Mouse (Mus musculus) myocyte (in vitro differentiated cells): ENCODE data around the gene Dus3l. TPM values are rescaled to one million over a fixed set of nuclear protein-coding genes. Genes with fewer than 3 reads are reported as not detected.
A peak's percentile ranks its signal among the peaks of the same experiment; 100 is the strongest.

ENCODE experiments used
- H3K27me3 ChIP-seq: one replicate; pipeline ENCODE4 v1.6.1; 2011; ENCODE audit not compliant: control insufficient read depth, insufficient read depth, insufficient read length
- H3K36me3 ChIP-seq: one replicate; pipeline ENCODE4 v1.6.1; 2011; ENCODE audit not compliant: control insufficient read depth, insufficient read depth
- H3K4me2 ChIP-seq: one replicate; pipeline ENCODE4 v1.6.1; 2011; ENCODE audit warnings: low read depth, control low read depth
- H3K4me3 ChIP-seq: one replicate; pipeline ENCODE4 v1.5.1; 2011; ENCODE audit warnings: mild to moderate bottlenecking, control low read depth, moderate library complexity
- H3K79me2 ChIP-seq: one replicate; pipeline ENCODE4 v1.6.1; 2011; ENCODE audit not compliant: control insufficient read depth, insufficient read depth
- H3ac ChIP-seq: one replicate; pipeline ENCODE4 v1.6.1; 2011; ENCODE audit not compliant: control insufficient read depth, insufficient read length
- CEBPB ChIP-seq: IDR thresholded peaks from 2 replicates; pipeline ENCODE4 v1.6.1; 2011; ENCODE audit warnings: mild to moderate bottlenecking, moderate library complexity; ENCODE audit not compliant: poor library complexity, insufficient read depth, severe bottlenecking
- E2F4 ChIP-seq: IDR thresholded peaks from one replicate; pipeline ENCODE4 v1.6.1; 2011; ENCODE audit warnings: mild to moderate bottlenecking, control low read depth, moderate library complexity; ENCODE audit not compliant: insufficient read depth
- MAX ChIP-seq: IDR thresholded peaks from one replicate; pipeline ENCODE4 v1.6.1; 2011; ENCODE audit warnings: low read depth, mild to moderate bottlenecking, control low read depth
- MYOD1 ChIP-seq, 3 experiments: IDR thresholded peaks; one replicate each; pipeline ENCODE4 v1.6.1; 2011; ENCODE audit warnings: control low read depth in 2 of 3, low read depth in 2 of 3, mild to moderate bottlenecking in 2 of 3, moderate library complexity in 1 of 3; ENCODE audit not compliant: insufficient read length in 2 of 3, control insufficient read depth in 1 of 3
- MYOG ChIP-seq, 3 experiments: IDR thresholded peaks; one replicate each; pipeline ENCODE4 v1.6.1; 2011; ENCODE audit warnings: control low read depth in 2 of 3, low read depth in 2 of 3, mild to moderate bottlenecking in 2 of 3; ENCODE audit not compliant: insufficient read length in 2 of 3, control insufficient read depth in 1 of 3, insufficient read depth in 1 of 3
- POLR2A ChIP-seq: IDR thresholded peaks from one replicate; pipeline ENCODE4 v1.6.1; 2011; ENCODE audit warnings: low read depth, mild to moderate bottlenecking, control low read depth, moderate library complexity; ENCODE audit not compliant: insufficient read length
- POLR2AphosphoS2 ChIP-seq: IDR thresholded peaks from one replicate; pipeline ENCODE4 v1.6.1; 2011; ENCODE audit warnings: low read depth, control low read depth; ENCODE audit not compliant: insufficient read length
- REST ChIP-seq: IDR thresholded peaks from one replicate; pipeline ENCODE4 v1.6.1; 2011; ENCODE audit warnings: mild to moderate bottlenecking, control low read depth, moderate library complexity; ENCODE audit not compliant: insufficient read depth, insufficient read length
- SRF ChIP-seq: IDR thresholded peaks from one replicate; pipeline ENCODE4 v1.6.1; 2011; ENCODE audit warnings: low read depth; ENCODE audit not compliant: control insufficient read depth, insufficient read length
- TCF12 ChIP-seq: IDR thresholded peaks from one replicate; pipeline ENCODE4 v1.6.1; 2011; ENCODE audit warnings: mild to moderate bottlenecking, control low read depth; ENCODE audit not compliant: poor library complexity, insufficient read depth, severe bottlenecking
- TCF3 ChIP-seq: IDR thresholded peaks from one replicate; pipeline ENCODE4 v1.6.1; 2011; ENCODE audit warnings: low read depth, control low read depth; ENCODE audit not compliant: insufficient read length
- USF1 ChIP-seq: IDR thresholded peaks from one replicate; pipeline ENCODE4 v1.6.1; 2011; ENCODE audit warnings: low read depth, mild to moderate bottlenecking, control low read depth, moderate library complexity
- polyA plus RNA-seq: library from polyadenylated mRNA; unstranded; fragments of >200 nt; fragmentation: generic; extraction: Trizol; gene quantifications from one replicate; pipeline ENCODE4 v1.2.1, GENCODE M21; 2012; ENCODE audit warnings: missing spikeins

The Dus3l gene
- polyA plus RNA-seq, 1 experiment = 38.7 TPM

DNA sequence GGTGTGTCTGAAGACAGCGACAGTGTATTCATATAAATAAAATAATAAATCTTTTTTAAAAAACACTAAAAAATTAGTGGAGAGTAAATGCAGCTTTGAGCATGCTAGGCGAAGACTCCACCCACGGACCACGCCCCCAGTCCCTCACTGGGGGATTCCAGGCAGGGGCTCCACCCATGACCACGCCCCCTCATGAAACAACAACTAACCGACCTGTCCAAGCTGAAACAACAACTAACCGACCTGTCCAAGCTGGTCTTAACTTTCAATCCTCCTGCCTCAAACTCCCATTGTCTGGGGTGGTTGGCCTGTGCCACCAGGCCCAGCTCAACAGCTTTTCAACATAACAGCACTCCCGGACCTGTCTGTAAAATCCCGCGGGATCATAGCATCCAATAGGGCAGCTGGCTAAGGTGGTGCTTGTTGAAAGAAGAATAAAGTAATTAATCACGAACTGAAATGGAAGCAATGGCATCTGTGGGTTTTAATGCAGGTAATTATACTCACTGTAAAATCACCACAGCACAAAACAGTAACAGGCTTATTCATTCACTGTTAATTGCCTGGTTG is 53.6 kb downstream of the Dus3l start:
- Histone ChIP-seq H3K4me2 (no peak overlapping the region), H3K4me3 (no peak overlapping the region), H3ac (no peak overlapping the region), H3K36me3 (no peaks in the 10 kb centered on the region), H3K79me2 (no peaks in the 10 kb centered on the region), H3K27me3 (no peaks in the 10 kb centered on the region)
- no peak for TF ChIP-seq POLR2A
- TF ChIP-seq USF1 = no peak
- no peak for TF ChIP-seq TCF12
- no peak for TF ChIP-seq MAX
- no peak for TF ChIP-seq REST
- TF ChIP-seq E2F4 = no peak
- no peak for TF ChIP-seq SRF
- TF ChIP-seq POLR2AphosphoS2 = no peak
- no peak for TF ChIP-seq MYOG (IDR thresholded peaks at IDR 0.05; ENCODE audit: control insufficient read depth in 1 of 3, insufficient read depth in 1 of 3, insufficient read length in 2 of 3, low read depth in 2 of 3)
- no peak for TF ChIP-seq MYOD1 (IDR thresholded peaks at IDR 0.05; ENCODE audit: control insufficient read depth in 1 of 3, insufficient read length in 2 of 3, low read depth in 2 of 3)
- no peak for TF ChIP-seq TCF3
- TF ChIP-seq CEBPB = no peak

DNA sequence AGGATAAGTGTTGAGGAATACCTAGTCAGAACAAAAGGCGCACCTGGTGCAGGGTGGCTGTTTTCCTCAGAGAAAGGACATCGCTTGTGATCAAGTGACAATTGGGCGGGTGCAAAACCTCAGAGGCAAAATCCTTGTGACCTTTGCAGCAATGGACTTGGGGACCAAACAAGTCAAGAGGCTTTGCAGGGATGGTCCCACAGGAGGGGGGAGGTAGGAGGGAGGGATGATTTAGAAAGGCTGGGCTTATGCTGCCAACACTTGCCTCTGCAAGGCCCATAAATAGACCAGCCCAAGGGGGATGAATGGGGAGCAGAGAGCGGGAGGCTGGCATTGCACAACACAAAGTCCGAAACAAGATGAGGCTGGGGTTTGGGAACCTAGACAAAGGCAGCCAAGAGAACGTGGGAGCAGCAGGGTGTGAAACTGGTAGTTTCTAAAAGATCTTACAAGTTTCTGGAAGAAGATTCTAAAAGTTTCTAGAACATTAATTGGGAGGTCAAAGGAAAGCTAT is 54.5 kb downstream of the Dus3l start:
- Histone ChIP-seq H3K4me2 (no peak overlapping the region), H3K4me3 (no peak overlapping the region), H3K79me2 (no peaks in the 10 kb centered on the region), H3K27me3 (no peaks in the 10 kb centered on the region), H3ac (no peak overlapping the region), H3K36me3 (no peaks in the 10 kb centered on the region)
- 0 out of 2 replicates have a peak, but pooled peaks have one; percentile 10 for TF ChIP-seq CEBPB
- TF ChIP-seq POLR2A = no peak

Other genes with a start within 250 kb of the Dus3l start
- 0.28 TPM for gene Gm20219, start 210.4 kb upstream of the Dus3l start, polyA plus RNA-seq
- gene Safb2, start 180.2 kb upstream of the Dus3l start, polyA plus RNA-seq = 35.3 TPM
- 58.9 TPM for gene Safb, start 179.9 kb upstream of the Dus3l start, polyA plus RNA-seq
- gene 2410015M20Rik, start 155.0 kb upstream of the Dus3l start, polyA plus RNA-seq = 587 TPM
- gene Rpl36, start 151.3 kb upstream of the Dus3l start, polyA plus RNA-seq = 3,746 TPM
- 278 TPM for gene Lonp1, start 137.9 kb upstream of the Dus3l start, polyA plus RNA-seq
- 0.16 TPM for gene Catsperd, start 136.6 kb upstream of the Dus3l start, polyA plus RNA-seq
- 70.0 TPM for gene Ranbp3, start 91.5 kb upstream of the Dus3l start, polyA plus RNA-seq
- gene Ndufa11, start 47.0 kb upstream of the Dus3l start, polyA plus RNA-seq = 469 TPM
- 6.5 TPM for gene Vmac, start 46.7 kb upstream of the Dus3l start, polyA plus RNA-seq
- 0.78 TPM for gene Nrtn, start 7.2 kb upstream of the Dus3l start, polyA plus RNA-seq
- 0.16 TPM for gene Prr22, start 5.5 kb downstream of the Dus3l start, polyA plus RNA-seq
- 4.4 TPM for gene Rfx2, start 66.3 kb downstream of the Dus3l start, polyA plus RNA-seq
- not detected for gene Acsbg2, start 109.7 kb downstream of the Dus3l start, polyA plus RNA-seq
- gene 1700061G19Rik, start 110.7 kb downstream of the Dus3l start, polyA plus RNA-seq = 0.01 TPM
- 28.5 TPM for gene Mllt1, start 170.7 kb downstream of the Dus3l start, polyA plus RNA-seq
- gene Acer1, start 217.4 kb downstream of the Dus3l start, polyA plus RNA-seq = not detected
- 154 TPM for gene Clpp, start 225.5 kb downstream of the Dus3l start, polyA plus RNA-seq
- gene Alkbh7, start 232.6 kb downstream of the Dus3l start, polyA plus RNA-seq = 61.9 TPM
- 1.1 TPM for gene Pspn, start 235.3 kb downstream of the Dus3l start, polyA plus RNA-seq
- gene Gtf2f1, start 246.5 kb downstream of the Dus3l start, polyA plus RNA-seq = 61.6 TPM
- gene Gm17949, start 246.7 kb downstream of the Dus3l start, polyA plus RNA-seq = 0.04 TPM